Mouse (Mus musculus) forebrain, embryonic 12.5 days (tissue): Measurements from ENCODE around the gene Arf4. TPM values are rescaled to one million over a fixed set of nuclear protein-coding genes. Genes with fewer than 3 reads are reported as not detected.
"Not testable (repeated sequence)": the region's sequence is repeated elsewhere in the genome, so short reads cannot be mapped to it uniquely, and the experiment has no call there.

Experiments used
- ATAC-seq: fragments of 200-750 bp; cut with Nextera tagmentation; 2 replicates; pipeline ENCODE4 v1.8.0; 2017; ENCODE audit warnings: moderate TSS enrichment; ENCODE audit not compliant: low FRiP score
- H3K27ac ChIP-seq: fragments of 300-500 bp; sonication (generic); 2 replicates; pipeline ENCODE4 v1.5.1; 2016; ENCODE audit warnings: mild to moderate bottlenecking
- H3K27me3 ChIP-seq: fragments of 300-500 bp; sonication (generic); 2 replicates; pipeline ENCODE4 v1.6.1; 2016; ENCODE audit warnings: mild to moderate bottlenecking
- H3K36me3 ChIP-seq: fragments of 300-500 bp; sonication (generic); replicated peaks from 2 replicates; pipeline ENCODE4 v1.6.1; 2016; ENCODE audit warnings: mild to moderate bottlenecking
- H3K4me1 ChIP-seq: fragments of 300-500 bp; sonication (generic); 2 replicates; pipeline ENCODE4 v1.6.1; 2016
- H3K4me2 ChIP-seq: fragments of 300-500 bp; sonication (generic); 2 replicates; pipeline ENCODE4 v1.6.1; 2016; ENCODE audit warnings: mild to moderate bottlenecking, moderate library complexity
- H3K4me3 ChIP-seq: fragments of 300-500 bp; sonication (generic); replicated peaks from 2 replicates; pipeline ENCODE4 v1.5.1; 2016; ENCODE audit warnings: mild to moderate bottlenecking
- H3K9ac ChIP-seq: fragments of 300-500 bp; sonication (generic); 2 replicates; pipeline ENCODE4 v1.6.1; 2016; ENCODE audit warnings: mild to moderate bottlenecking
- H3K9me3 ChIP-seq: fragments of 300-500 bp; sonication (generic); 2 replicates; pipeline ENCODE4 v1.6.1; 2016
- WGBS: fragments of 180-500 bp; shearing (Covaris S2); methylation state at CpG from one replicate; pipeline ENCODE4 v1.1.7; 2016; 5-methylcytosine and 5-hydroxymethylcytosine counted together
- polyA plus RNA-seq: library from polyadenylated mRNA; unstranded; fragments of >200 nt; fragmentation: Nextera tagmentation; extraction: Ambion mirVana; gene quantifications from 2 replicates; pipeline ENCODE4 v1.2.1, GENCODE M21; 2016

Gene Arf4
- polyA plus RNA-seq, 1 experiment from 2014 or later = 560 TPM

DNA sequence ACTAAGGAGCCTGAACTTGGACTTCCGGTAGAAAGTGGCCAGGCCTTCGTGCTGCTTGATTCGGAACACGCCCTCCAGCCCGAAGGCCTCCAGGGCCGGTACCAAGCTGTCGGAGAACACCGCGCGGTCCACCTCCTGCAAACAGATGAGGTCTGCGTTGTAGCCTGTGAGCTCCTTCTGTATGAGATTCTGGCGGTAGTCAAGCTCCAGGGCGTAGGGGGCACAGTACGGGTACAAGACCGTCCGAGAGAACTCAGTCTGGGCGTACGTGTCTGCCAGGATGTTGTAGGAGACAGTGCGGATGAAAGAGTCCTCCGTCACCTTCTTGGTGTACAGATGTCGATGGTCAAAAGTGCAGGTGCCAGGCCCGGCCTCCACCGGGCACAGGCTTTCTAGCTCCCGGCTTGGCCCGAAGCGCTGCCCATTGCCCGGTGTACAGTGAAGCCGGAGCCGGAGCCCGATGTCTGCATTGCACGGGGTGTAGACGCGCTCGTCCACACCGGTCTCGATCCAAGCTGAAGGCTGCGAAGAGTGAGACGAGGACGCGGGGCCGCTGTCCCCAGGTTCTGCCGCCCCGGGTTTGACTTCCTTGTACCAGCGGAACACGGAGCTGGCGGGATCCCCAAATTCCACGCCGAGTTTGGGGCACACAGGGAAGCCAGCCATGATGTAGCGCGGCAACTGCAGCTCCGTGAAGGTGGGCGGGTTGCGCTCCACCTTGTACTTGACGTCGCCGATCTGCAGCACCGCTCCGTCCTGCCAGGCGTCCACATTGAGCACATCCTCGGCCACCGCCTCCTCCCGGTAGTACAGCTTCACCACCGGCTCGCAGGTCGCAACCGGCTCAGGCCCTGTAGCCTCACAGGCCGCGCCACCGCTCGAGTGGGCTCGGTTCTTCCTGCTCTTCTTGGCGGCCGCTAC, 30.8 kb downstream of the Arf4 start:
- peaks cover 22% of the 10 kb centered on the region; the same call in 1 of the 2 replicates for H3K36me3 ChIP-seq
- peaks cover 30% of the 10 kb centered on the region for H3K4me1 ChIP-seq
- peak overlapping the region; percentile 83 for H3K4me3 ChIP-seq
- H3K27me3 ChIP-seq = no peaks in the 10 kb centered on the region
- ATAC-seq = peak; percentile 40; the same call in 1 of the 2 replicates
- peak overlapping the region; percentile 99 for H3K4me2 ChIP-seq
- peak overlapping the region; percentile 85 for H3K9ac ChIP-seq
- WGBS = 1% methylated on average over 73 of the region's 73 CpGs
- H3K9me3 ChIP-seq = no peaks in the 10 kb centered on the region
- H3K27ac ChIP-seq = peak overlapping the region; percentile 82

- no peaks in the 10 kb centered on the region for H3K27me3 ChIP-seq
- WGBS = under 1% methylated on average over 70 of the region's 70 CpGs
- peak within 1 kb of the TSS; percentile 82 for H3K27ac ChIP-seq
- H3K4me2 ChIP-seq = peak within 1 kb of the TSS; percentile 99
- peak within 1 kb of the TSS; percentile 83 for H3K4me3 ChIP-seq
- peak within 1 kb of the TSS; percentile 85 for H3K9ac ChIP-seq
- peaks cover 16% of the 10 kb centered on the region; the same call in 1 of the 2 replicates for H3K36me3 ChIP-seq
- no peaks in the 10 kb centered on the region for H3K9me3 ChIP-seq
- H3K4me1 ChIP-seq = peaks cover 30% of the 10 kb centered on the region
- ATAC-seq = peak; percentile 93
Observed at GRCm38 (mm10) chr14:26669292-26670073, 31.6 kb downstream of the Arf4 start, which contains the start of gene Pde12. Gene Pde12, minus strand, starts transcription at chr14:26669883.

- peaks cover 4% of the 10 kb centered on the region; the same call in 1 of the 2 replicates for H3K36me3 ChIP-seq
- no peaks in the 10 kb centered on the region for H3K9me3 ChIP-seq
- H3K9ac ChIP-seq = no peak overlapping the region
- ATAC-seq = no peak
- H3K4me1 ChIP-seq = peaks cover 30% of the 10 kb centered on the region
- H3K27me3 ChIP-seq = no peaks in the 10 kb centered on the region
- H3K4me3 ChIP-seq = no peak overlapping the region
- peak overlapping the region; percentile 99; the same call in 1 of the 2 replicates for H3K4me2 ChIP-seq
- H3K27ac ChIP-seq = no peak overlapping the region
Observed at GRCm38 (mm10) chr14:26670964-26671363, 33.1 kb downstream of the Arf4 start.

- not testable (repeated sequence) for H3K9me3 ChIP-seq, H3K4me3 ChIP-seq, ATAC-seq, H3K4me2 ChIP-seq, H3K27ac ChIP-seq, H3K27me3 ChIP-seq, H3K9ac ChIP-seq, H3K36me3 ChIP-seq
- WGBS = 71% methylated on average over 17 of the region's 17 CpGs
- H3K4me1 ChIP-seq = peaks cover 20% of the 10 kb centered on the region
Observed at GRCm38 (mm10) chr14:26671870-26672615, 34.2 kb downstream of the Arf4 start.

DNA sequence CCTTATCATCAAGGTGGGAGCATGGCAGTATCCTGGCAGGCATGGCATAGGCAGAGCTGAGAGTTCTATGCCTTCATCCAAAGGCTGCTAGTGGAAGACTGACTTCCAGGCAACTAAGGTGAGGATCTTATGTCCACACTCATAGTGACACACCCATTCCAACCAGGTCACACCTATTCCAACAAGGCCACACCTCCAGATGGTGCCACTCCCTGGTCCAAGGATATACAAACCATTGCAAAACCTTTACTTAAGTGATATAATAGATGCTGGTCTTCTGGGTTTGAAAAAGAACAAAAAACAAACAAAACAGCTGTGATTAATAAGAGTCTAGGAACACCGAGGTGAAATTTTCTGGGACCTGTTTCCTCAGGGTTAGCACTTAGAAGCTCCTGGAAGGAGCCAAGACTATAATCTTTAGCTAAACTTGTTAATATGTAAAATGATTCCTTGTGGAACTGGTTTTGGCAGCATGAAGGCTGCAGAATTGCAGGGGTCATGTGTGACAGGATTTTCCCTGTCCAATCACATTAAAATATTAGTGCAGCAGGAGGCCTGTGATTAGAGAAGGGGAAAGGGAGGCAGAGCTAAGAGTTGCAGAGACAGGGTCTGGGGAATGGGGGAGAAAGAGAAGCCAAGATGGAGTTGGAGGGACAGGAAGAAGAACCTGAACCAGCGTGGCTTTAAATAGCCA, 36.7 kb downstream of the Arf4 start:
- H3K36me3 ChIP-seq, H3K9ac ChIP-seq, H3K4me2 ChIP-seq, ATAC-seq, H3K4me1 ChIP-seq, H3K4me3 ChIP-seq, H3K27ac ChIP-seq, H3K27me3 ChIP-seq, H3K9me3 ChIP-seq: not testable (repeated sequence)
- 85% methylated on average over 2 of the region's 2 CpGs for WGBS

GRCm38 (mm10) chr14:26675371-26675770, 37.5 kb downstream of the Arf4 start:
- H3K9ac ChIP-seq = no peak overlapping the region
- H3K27ac ChIP-seq = no peak overlapping the region
- H3K36me3 ChIP-seq = no peaks in the 10 kb centered on the region
- WGBS = 23% methylated on average over 12 of the region's 12 CpGs
- ATAC-seq = no peak
- H3K9me3 ChIP-seq = no peaks in the 10 kb centered on the region
- H3K27me3 ChIP-seq = no peaks in the 10 kb centered on the region
- no peak overlapping the region for H3K4me2 ChIP-seq
- H3K4me3 ChIP-seq = no peak overlapping the region
- peaks cover 4% of the 10 kb centered on the region for H3K4me1 ChIP-seq

DNA sequence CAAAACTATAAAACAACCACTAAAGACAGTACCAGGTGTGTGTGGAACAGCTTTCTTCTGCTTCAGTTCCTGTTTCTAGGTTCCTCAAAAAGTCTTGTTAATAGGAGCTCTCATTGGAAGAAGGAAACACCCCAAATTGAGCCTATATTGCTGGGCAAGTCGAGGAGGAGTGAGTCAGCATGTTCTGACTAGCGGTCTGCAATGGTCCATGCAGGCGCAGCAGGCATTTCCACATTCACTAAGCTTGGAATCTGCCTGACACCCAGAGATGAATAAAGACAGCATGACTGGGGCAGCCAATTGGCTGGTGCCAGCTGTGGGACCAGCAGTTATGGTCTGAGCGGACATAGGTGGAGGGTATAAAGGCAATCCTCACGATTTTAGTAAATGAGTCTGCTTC, 37.9 kb downstream of the Arf4 start:
- WGBS = 88% methylated on average over 5 of the region's 5 CpGs
- no peaks in the 10 kb centered on the region for H3K27me3 ChIP-seq

DNA sequence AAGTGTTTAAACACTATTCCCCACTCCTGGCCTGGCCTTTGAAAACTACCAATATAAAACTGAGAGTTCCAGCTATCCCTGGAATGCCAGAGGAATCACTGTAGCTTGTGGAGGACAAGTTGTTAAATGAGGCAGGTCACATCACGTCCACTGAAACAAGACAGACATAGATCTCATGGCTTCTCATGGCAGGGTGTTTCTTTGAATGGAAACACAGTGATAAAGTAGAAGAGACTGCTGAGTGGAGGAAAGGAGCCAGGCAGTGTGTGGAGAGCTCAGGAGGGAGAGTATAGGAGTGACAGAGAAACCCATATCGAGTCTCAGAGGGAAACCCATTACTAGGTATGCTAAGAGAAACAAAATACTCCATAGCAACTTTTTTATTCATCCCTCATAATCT, 52.9 kb downstream of the Arf4 start:
- H3K27ac ChIP-seq = no peak overlapping the region
- H3K27me3 ChIP-seq = no peaks in the 10 kb centered on the region
- no peak overlapping the region for H3K4me3 ChIP-seq
- no peak overlapping the region for H3K9ac ChIP-seq
- H3K4me1 ChIP-seq = no peaks in the 10 kb centered on the region
- 73% methylated on average over 2 of the region's 2 CpGs for WGBS
- H3K9me3 ChIP-seq = no peaks in the 10 kb centered on the region
- H3K36me3 ChIP-seq = no peaks in the 10 kb centered on the region
- no peak for ATAC-seq
- no peak overlapping the region for H3K4me2 ChIP-seq

More for the DNA sequence above, 37.9 kb downstream of the Arf4 start:
- Histone ChIP-seq H3K4me3 (no peak overlapping the region), H3K4me2 (no peak overlapping the region), H3K27ac (no peak overlapping the region), H3K9me3 (no peaks in the 10 kb centered on the region), H3K36me3 (no peaks in the 10 kb centered on the region), H3K4me1 (no peaks in the 10 kb centered on the region), H3K9ac (no peak overlapping the region)
- ATAC-seq = no peak

GRCm38 (mm10) chr14:26691363-26691762, 53.5 kb downstream of the Arf4 start:
- no peak overlapping the region for H3K27ac ChIP-seq
- no peak overlapping the region for H3K4me2 ChIP-seq
- no peak for ATAC-seq
- H3K4me1 ChIP-seq = no peaks in the 10 kb centered on the region
- H3K27me3 ChIP-seq = no peaks in the 10 kb centered on the region
- 69% methylated on average over 2 of the region's 2 CpGs for WGBS
- no peak overlapping the region for H3K4me3 ChIP-seq
- H3K9ac ChIP-seq = no peak overlapping the region
- no peaks in the 10 kb centered on the region for H3K36me3 ChIP-seq
- no peaks in the 10 kb centered on the region for H3K9me3 ChIP-seq

GRCm38 (mm10) chr14:26692974-26693373, 55.1 kb downstream of the Arf4 start, which contains the start of gene Dnah12:
Gene Dnah12, plus strand, starts transcription at chr14:26693274.
- no peak for ATAC-seq
- no peaks in the 10 kb centered on the region for H3K9me3 ChIP-seq
- no peak within 1 kb of the TSS for H3K4me3 ChIP-seq
- no peaks in the 10 kb centered on the region for H3K27me3 ChIP-seq
- H3K4me2 ChIP-seq = no peak within 1 kb of the TSS
- H3K9ac ChIP-seq = no peak within 1 kb of the TSS
- 90% methylated on average over 3 of the region's 3 CpGs for WGBS
- no peak within 1 kb of the TSS for H3K27ac ChIP-seq
- H3K4me1 ChIP-seq = no peaks in the 10 kb centered on the region
- H3K36me3 ChIP-seq = no peaks in the 10 kb centered on the region

- no peak overlapping the region for H3K4me2 ChIP-seq
- no peak for ATAC-seq
- no peaks in the 10 kb centered on the region for H3K36me3 ChIP-seq
- H3K4me3 ChIP-seq = no peak overlapping the region
- H3K27me3 ChIP-seq = no peaks in the 10 kb centered on the region
- no peaks in the 10 kb centered on the region for H3K4me1 ChIP-seq
- no peak overlapping the region for H3K9ac ChIP-seq
- H3K27ac ChIP-seq = no peak overlapping the region
- no peaks in the 10 kb centered on the region for H3K9me3 ChIP-seq
Observed at GRCm38 (mm10) chr14:26697912-26698311, 60.0 kb downstream of the Arf4 start.
